Mouse (Mus musculus): ENCODE measurements at regions not wholly inside any gene's neighbourhood (a gene's known extent, or its start where the extent isn't known, plus 50 kb on each side); places are given as distances from the start of the nearest gene placed in this dataset.

GRCm38 (mm10) chr3:115804616-115805015 is 83.0 kb upstream of the Dph5 start:
- 74% methylated on average over 3 of the region's 3 CpGs for WGBS
- no peak for ATAC-seq
- Histone ChIP-seq H3K4me3 (ENCODE audit: low read length) (no peak overlapping the region), H3K4me1 (ENCODE audit: control insufficient read depth, insufficient read depth, low read depth, low read length) (no peaks in the 10 kb centered on the region), H3K36me3 (ENCODE audit: control insufficient read depth, insufficient read depth, low read length) (no peaks in the 10 kb centered on the region), H3K27me3 (replicated peaks; ENCODE audit: control insufficient read depth, insufficient read depth, low read length) (no peaks in the 10 kb centered on the region), H3K9me3 (ENCODE audit: control insufficient read depth, low read length) (no peaks in the 10 kb centered on the region), H3K27ac (ENCODE audit: low read depth, low read length) (no peak overlapping the region), H3K4me2 (ENCODE audit: low read length) (no peak overlapping the region), H3K9ac (ENCODE audit: low read depth, low read length) (no peak overlapping the region)

- 79% methylated on average over 3 of the region's 3 CpGs for WGBS
- H3K27ac ChIP-seq (ENCODE audit: low read depth, low read length) = no peak overlapping the region
- H3K9ac ChIP-seq (ENCODE audit: low read depth, low read length) = no peak overlapping the region
- H3K4me2 ChIP-seq (ENCODE audit: low read length) = no peak overlapping the region
- no peak overlapping the region for H3K4me3 ChIP-seq (ENCODE audit: low read length)
- ATAC-seq = no peak
- H3K4me1 ChIP-seq (ENCODE audit: control insufficient read depth, insufficient read depth, low read depth, low read length) = no peaks in the 10 kb centered on the region
- no peaks in the 10 kb centered on the region for H3K36me3 ChIP-seq (ENCODE audit: control insufficient read depth, insufficient read depth, low read length)
- no peaks in the 10 kb centered on the region for H3K9me3 ChIP-seq (ENCODE audit: control insufficient read depth, low read length)
- no peaks in the 10 kb centered on the region for H3K27me3 ChIP-seq (replicated peaks; ENCODE audit: control insufficient read depth, insufficient read depth, low read length)
Observed at GRCm38 (mm10) chr3:115807032-115807431, 80.6 kb upstream of the Dph5 start.

GRCm38 (mm10) chr3:115815168-115815567 is 72.5 kb upstream of the Dph5 start:
- H3K4me3 ChIP-seq (ENCODE audit: low read length) = no peak overlapping the region
- H3K4me2 ChIP-seq (ENCODE audit: low read length) = no peak overlapping the region
- H3K9me3 ChIP-seq (ENCODE audit: control insufficient read depth, low read length) = no peaks in the 10 kb centered on the region
- no peaks in the 10 kb centered on the region for H3K27me3 ChIP-seq (replicated peaks; ENCODE audit: control insufficient read depth, insufficient read depth, low read length)
- no peak for ATAC-seq
- no peak overlapping the region for H3K9ac ChIP-seq (ENCODE audit: low read depth, low read length)
- H3K4me1 ChIP-seq (ENCODE audit: control insufficient read depth, insufficient read depth, low read depth, low read length) = no peaks in the 10 kb centered on the region
- 0 out of 2 replicates have a peak overlapping the region, but pooled peaks have one; percentile 23 for H3K27ac ChIP-seq (ENCODE audit: low read depth, low read length)
- 68% methylated on average over 4 of the region's 4 CpGs for WGBS
- H3K36me3 ChIP-seq (ENCODE audit: control insufficient read depth, insufficient read depth, low read length) = no peaks in the 10 kb centered on the region

- Histone ChIP-seq H3K36me3 (ENCODE audit: control insufficient read depth, insufficient read depth, low read length) (no peaks in the 10 kb centered on the region), H3K27me3 (replicated peaks; ENCODE audit: control insufficient read depth, insufficient read depth, low read length) (no peaks in the 10 kb centered on the region), H3K4me1 (ENCODE audit: control insufficient read depth, insufficient read depth, low read depth, low read length) (no peaks in the 10 kb centered on the region), H3K4me3 (ENCODE audit: low read length) (no peak overlapping the region), H3K9ac (ENCODE audit: low read depth, low read length) (no peak overlapping the region), H3K9me3 (ENCODE audit: control insufficient read depth, low read length) (no peaks in the 10 kb centered on the region), H3K4me2 (ENCODE audit: low read length) (no peak overlapping the region), H3K27ac (ENCODE audit: low read depth, low read length) (no peak overlapping the region)
- ATAC-seq = no peak
- 76% methylated on average over 12 of the region's 12 CpGs for WGBS
Observed at GRCm38 (mm10) chr3:115815571-115816156, 72.0 kb upstream of the Dph5 start.

GRCm38 (mm10) chr3:115816328-115817160 is 71.1 kb upstream of the Dph5 start:
- Histone ChIP-seq H3K4me3 (ENCODE audit: low read length) (no peak overlapping the region), H3K4me1 (ENCODE audit: control insufficient read depth, insufficient read depth, low read depth, low read length) (no peaks in the 10 kb centered on the region), H3K9ac (ENCODE audit: low read depth, low read length) (no peak overlapping the region), H3K36me3 (ENCODE audit: control insufficient read depth, insufficient read depth, low read length) (no peaks in the 10 kb centered on the region), H3K27me3 (replicated peaks; ENCODE audit: control insufficient read depth, insufficient read depth, low read length) (no peaks in the 10 kb centered on the region), H3K4me2 (ENCODE audit: low read length) (no peak overlapping the region), H3K27ac (ENCODE audit: low read depth, low read length) (no peak overlapping the region), H3K9me3 (ENCODE audit: control insufficient read depth, low read length) (no peaks in the 10 kb centered on the region)
- ATAC-seq = no peak
- WGBS = 88% methylated on average over 6 of the region's 6 CpGs

GRCm38 (mm10) chr3:115817771-115818170 is 69.9 kb upstream of the Dph5 start:
- no peaks in the 10 kb centered on the region for H3K36me3 ChIP-seq (ENCODE audit: control insufficient read depth, insufficient read depth, low read length)
- H3K4me3 ChIP-seq (ENCODE audit: low read length) = no peak overlapping the region
- H3K27ac ChIP-seq (ENCODE audit: low read depth, low read length) = no peak overlapping the region
- 92% methylated on average over 5 of the region's 5 CpGs for WGBS
- ATAC-seq = no peak
- H3K4me2 ChIP-seq (ENCODE audit: low read length) = no peak overlapping the region
- H3K4me1 ChIP-seq (ENCODE audit: control insufficient read depth, insufficient read depth, low read depth, low read length) = no peaks in the 10 kb centered on the region
- no peaks in the 10 kb centered on the region for H3K27me3 ChIP-seq (replicated peaks; ENCODE audit: control insufficient read depth, insufficient read depth, low read length)
- H3K9me3 ChIP-seq (ENCODE audit: control insufficient read depth, low read length) = no peaks in the 10 kb centered on the region
- H3K9ac ChIP-seq (ENCODE audit: low read depth, low read length) = no peak overlapping the region

GRCm38 (mm10) chr3:115818734-115819133 is 68.9 kb upstream of the Dph5 start:
- 68% methylated on average over 7 of the region's 7 CpGs for WGBS
- Histone ChIP-seq H3K4me1 (ENCODE audit: control insufficient read depth, insufficient read depth, low read depth, low read length) (no peaks in the 10 kb centered on the region), H3K36me3 (ENCODE audit: control insufficient read depth, insufficient read depth, low read length) (no peaks in the 10 kb centered on the region), H3K4me2 (ENCODE audit: low read length) (no peak overlapping the region), H3K9ac (ENCODE audit: low read depth, low read length) (no peak overlapping the region), H3K27me3 (replicated peaks; ENCODE audit: control insufficient read depth, insufficient read depth, low read length) (no peaks in the 10 kb centered on the region), H3K27ac (ENCODE audit: low read depth, low read length) (no peak overlapping the region), H3K4me3 (ENCODE audit: low read length) (no peak overlapping the region), H3K9me3 (ENCODE audit: control insufficient read depth, low read length) (no peaks in the 10 kb centered on the region)
- ATAC-seq = no peak

- Histone ChIP-seq H3K4me2 (ENCODE audit: low read length) (no peak overlapping the region), H3K9me3 (ENCODE audit: control insufficient read depth, low read length) (no peaks in the 10 kb centered on the region), H3K4me1 (ENCODE audit: control insufficient read depth, insufficient read depth, low read depth, low read length) (no peaks in the 10 kb centered on the region), H3K4me3 (ENCODE audit: low read length) (no peak overlapping the region), H3K27me3 (replicated peaks; ENCODE audit: control insufficient read depth, insufficient read depth, low read length) (no peaks in the 10 kb centered on the region), H3K9ac (ENCODE audit: low read depth, low read length) (no peak overlapping the region), H3K27ac (ENCODE audit: low read depth, low read length) (no peak overlapping the region), H3K36me3 (ENCODE audit: control insufficient read depth, insufficient read depth, low read length) (no peaks in the 10 kb centered on the region)
- WGBS = 57% methylated on average over 7 of the region's 7 CpGs
- ATAC-seq = no peak
Observed at GRCm38 (mm10) chr3:115819401-115820138, 68.1 kb upstream of the Dph5 start.

GRCm38 (mm10) chr3:115820139-115820481 is 67.5 kb upstream of the Dph5 start:
- Histone ChIP-seq H3K4me2 (ENCODE audit: low read length) (no peak overlapping the region), H3K4me1 (ENCODE audit: control insufficient read depth, insufficient read depth, low read depth, low read length) (no peaks in the 10 kb centered on the region), H3K9me3 (ENCODE audit: control insufficient read depth, low read length) (no peaks in the 10 kb centered on the region), H3K27me3 (replicated peaks; ENCODE audit: control insufficient read depth, insufficient read depth, low read length) (no peaks in the 10 kb centered on the region), H3K4me3 (ENCODE audit: low read length) (no peak overlapping the region), H3K27ac (ENCODE audit: low read depth, low read length) (no peak overlapping the region), H3K9ac (ENCODE audit: low read depth, low read length) (no peak overlapping the region), H3K36me3 (ENCODE audit: control insufficient read depth, insufficient read depth, low read length) (no peaks in the 10 kb centered on the region)
- no peak for ATAC-seq
- WGBS = 69% methylated on average over 8 of the region's 8 CpGs
